ENCODE assay signal across 23 mouse cellular contexts in the genomic region with DNA sequence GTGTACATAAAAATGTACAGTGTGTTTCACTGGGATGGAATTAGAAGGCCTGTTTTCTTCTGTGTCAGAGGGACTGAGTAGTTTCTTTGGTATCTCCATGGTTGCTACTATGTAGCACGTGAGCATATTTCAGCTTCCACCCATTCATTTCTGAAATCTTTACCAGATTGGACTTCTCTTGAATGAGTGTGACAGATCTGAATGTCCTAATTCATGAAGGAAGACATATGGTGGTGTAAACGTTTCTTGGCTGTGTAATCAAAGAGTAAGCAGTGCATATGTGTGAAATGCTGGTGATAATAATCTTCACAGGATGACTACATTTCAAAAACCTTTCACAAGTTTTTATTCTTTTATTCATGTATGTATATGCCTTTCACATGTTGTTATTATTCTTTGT. TPM values are rescaled to one million over a fixed set of nuclear protein-coding genes. Genes with fewer than 3 reads are reported as not detected.
"Had no signal": no experiment of that assay in that cellular context is flagged by ENCODE, and none has a peak within 500 bp of the region (broad histone marks: within the 10 kb centered on the region; RNA-seq: fewer than 3 reads in every experiment).

No protein-coding gene starts in this region.

- H3K4me3 ChIP-seq: heart, embryonic 10.5 days; heart, embryonic 13.5 days; heart, embryonic 15.5 days; hindbrain, embryonic 13.5 days; hindbrain, embryonic 15.5 days; left cerebral cortex, adult 2 months; limb, embryonic 10.5 days; limb, embryonic 12.5 days; liver, embryonic 13.5 days had no signal

- ATAC-seq: hindbrain, postnatal 0 days; intestine, embryonic 16.5 days had no signal

- H3K36me3 ChIP-seq: heart, embryonic 10.5 days; heart, embryonic 13.5 days; heart, embryonic 15.5 days; hindbrain, embryonic 13.5 days; hindbrain, embryonic 15.5 days; limb, embryonic 10.5 days; limb, embryonic 12.5 days; liver, embryonic 13.5 days had no signal

- H3K27me3 ChIP-seq: heart, embryonic 13.5 days; hindbrain, embryonic 13.5 days; hindbrain, embryonic 15.5 days; limb, embryonic 12.5 days had no signal

- H3K9ac ChIP-seq: heart, embryonic 13.5 days; heart, embryonic 15.5 days; hindbrain, embryonic 13.5 days; hindbrain, embryonic 15.5 days; limb, embryonic 12.5 days; liver, embryonic 13.5 days had no signal

- DNase-seq: gastrocnemius, postnatal 14 days; gastrocnemius, postnatal 36 days; heart, adult 18-20 months; heart, postnatal 14 days; heart, postnatal 36 days; kidney, adult 18-20 months; kidney, adult 8-10 months; kidney, postnatal 14 days; kidney, postnatal 36 days; liver; liver, embryonic 13.5 days had no signal

- H3K27ac ChIP-seq: heart, embryonic 10.5 days; heart, embryonic 13.5 days; heart, embryonic 15.5 days; hindbrain, embryonic 13.5 days; hindbrain, embryonic 15.5 days; hindbrain, postnatal 0 days; left cerebral cortex, adult 2 months; limb, embryonic 10.5 days; limb, embryonic 12.5 days; liver, embryonic 13.5 days had no signal

- H3K4me2 ChIP-seq: heart, embryonic 13.5 days; heart, embryonic 15.5 days; hindbrain, embryonic 13.5 days; hindbrain, embryonic 15.5 days; limb, embryonic 12.5 days; liver, embryonic 11.5 days; liver, embryonic 13.5 days had no signal

- H3K9me3 ChIP-seq: heart, embryonic 10.5 days; heart, embryonic 13.5 days; heart, embryonic 15.5 days; hindbrain, embryonic 13.5 days; hindbrain, embryonic 15.5 days; limb, embryonic 10.5 days; limb, embryonic 12.5 days; liver, embryonic 13.5 days had no signal

RNA-seq across cellular contexts. Expression of gene Pard3, which starts 3.9 kb away (rescaled TPM):
- total RNA-seq: hematopoietic stem cell, adult 5-6 weeks had no signal
